Mouse (Mus musculus): ENCODE measurements at regions not wholly inside any gene's neighbourhood (a gene's known extent, or its start where the extent isn't known, plus 50 kb on each side); places are given as distances from the start of the nearest gene placed in this dataset.

- peaks cover 11% of the 10 kb centered on the region; the same call in 1 of the 2 replicates for H3K4me1 ChIP-seq (ENCODE audit: control insufficient read depth, insufficient read depth, insufficient read length, low read length)
- WGBS: 60% methylated on average over 5 of the region's 5 CpGs
- no peaks in the 10 kb centered on the region for H3K27me3 ChIP-seq (ENCODE audit: control insufficient read depth, insufficient read depth, low read length)
- H3K27ac ChIP-seq (ENCODE audit: insufficient read depth, low read depth, low read length): no peak overlapping the region
- no peak overlapping the region for H3K4me3 ChIP-seq (ENCODE audit: low read depth, low read length)
- no peaks in the 10 kb centered on the region for H3K36me3 ChIP-seq (ENCODE audit: control insufficient read depth, insufficient read depth, low read length)
- TF ChIP-seq POLR2A (IDR thresholded peaks at IDR 0.05; ENCODE audit: low read depth, low read length) (no peak), CTCF (IDR thresholded peaks at IDR 0.05; ENCODE audit: extremely low read depth, insufficient read length, insufficient replicate concordance, low read depth, low read length) (no peak)
Observed at GRCm38 (mm10) chr13:112078088-112078487, 210.2 kb upstream of the Ankrd55 start.

- H3K4me1 ChIP-seq (ENCODE audit: control insufficient read depth, insufficient read depth, insufficient read length, low read length): peaks cover 4% of the 10 kb centered on the region; the same call in 1 of the 2 replicates
- H3K27me3 ChIP-seq (ENCODE audit: control insufficient read depth, insufficient read depth, low read length): no peaks in the 10 kb centered on the region
- H3K4me3 ChIP-seq (ENCODE audit: low read depth, low read length): no peak overlapping the region
- 0 out of 2 replicates have a peak overlapping the region, but pooled peaks have one; percentile 9 for H3K27ac ChIP-seq (ENCODE audit: insufficient read depth, low read depth, low read length)
- 27% methylated on average over 3 of the region's 3 CpGs for WGBS
- no peaks in the 10 kb centered on the region for H3K36me3 ChIP-seq (ENCODE audit: control insufficient read depth, insufficient read depth, low read length)
- TF ChIP-seq POLR2A (IDR thresholded peaks at IDR 0.05; ENCODE audit: low read depth, low read length): no peak
- TF ChIP-seq CTCF (IDR thresholded peaks at IDR 0.05; ENCODE audit: extremely low read depth, insufficient read length, insufficient replicate concordance, low read depth, low read length): no peak
Observed at GRCm38 (mm10) chr13:112081935-112082334, 206.3 kb upstream of the Ankrd55 start.

GRCm38 (mm10) chr13:112084484-112085278 is 203.6 kb upstream of the Ankrd55 start:
- WGBS: 70% methylated on average over 15 of the region's 15 CpGs

GRCm38 (mm10) chr13:112088312-112088771 is 199.9 kb upstream of the Ankrd55 start:
- no peak overlapping the region for H3K4me3 ChIP-seq (ENCODE audit: low read depth, low read length)
- 49% methylated on average over 5 of the region's 5 CpGs for WGBS

More at GRCm38 (mm10) chr13:112084484-112085278, 203.6 kb upstream of the Ankrd55 start:
- peaks cover 4% of the 10 kb centered on the region; the same call in 1 of the 2 replicates for H3K4me1 ChIP-seq (ENCODE audit: control insufficient read depth, insufficient read depth, insufficient read length, low read length)
- H3K36me3 ChIP-seq (ENCODE audit: control insufficient read depth, insufficient read depth, low read length): no peaks in the 10 kb centered on the region
- TF ChIP-seq CTCF (IDR thresholded peaks at IDR 0.05; ENCODE audit: extremely low read depth, insufficient read length, insufficient replicate concordance, low read depth, low read length): no peak
- TF ChIP-seq POLR2A (IDR thresholded peaks at IDR 0.05; ENCODE audit: low read depth, low read length): no peak
- H3K27me3 ChIP-seq (ENCODE audit: control insufficient read depth, insufficient read depth, low read length): no peaks in the 10 kb centered on the region
- no peak overlapping the region for H3K27ac ChIP-seq (ENCODE audit: insufficient read depth, low read depth, low read length)
- H3K4me3 ChIP-seq (ENCODE audit: low read depth, low read length): no peak overlapping the region

GRCm38 (mm10) chr13:112090737-112091136 is 197.5 kb upstream of the Ankrd55 start:
- H3K27ac ChIP-seq (ENCODE audit: insufficient read depth, low read depth, low read length): no peak overlapping the region
- WGBS: 62% methylated on average over 8 of the region's 8 CpGs
- H3K4me1 ChIP-seq (ENCODE audit: control insufficient read depth, insufficient read depth, insufficient read length, low read length): no peaks in the 10 kb centered on the region; the same call in 1 of the 2 replicates
- no peak for TF ChIP-seq CTCF (IDR thresholded peaks at IDR 0.05; ENCODE audit: extremely low read depth, insufficient read length, insufficient replicate concordance, low read depth, low read length)
- no peak for TF ChIP-seq POLR2A (IDR thresholded peaks at IDR 0.05; ENCODE audit: low read depth, low read length)
- H3K4me3 ChIP-seq (ENCODE audit: low read depth, low read length): no peak overlapping the region
- no peaks in the 10 kb centered on the region for H3K27me3 ChIP-seq (ENCODE audit: control insufficient read depth, insufficient read depth, low read length)
- H3K36me3 ChIP-seq (ENCODE audit: control insufficient read depth, insufficient read depth, low read length): no peaks in the 10 kb centered on the region

More at GRCm38 (mm10) chr13:112088312-112088771, 199.9 kb upstream of the Ankrd55 start:
- no peaks in the 10 kb centered on the region for H3K36me3 ChIP-seq (ENCODE audit: control insufficient read depth, insufficient read depth, low read length)
- no peak overlapping the region for H3K27ac ChIP-seq (ENCODE audit: insufficient read depth, low read depth, low read length)
- TF ChIP-seq CTCF (IDR thresholded peaks at IDR 0.05; ENCODE audit: extremely low read depth, insufficient read length, insufficient replicate concordance, low read depth, low read length): no peak
- TF ChIP-seq POLR2A (IDR thresholded peaks at IDR 0.05; ENCODE audit: low read depth, low read length): no peak
- H3K4me1 ChIP-seq (ENCODE audit: control insufficient read depth, insufficient read depth, insufficient read length, low read length): no peaks in the 10 kb centered on the region; the same call in 1 of the 2 replicates
- no peaks in the 10 kb centered on the region for H3K27me3 ChIP-seq (ENCODE audit: control insufficient read depth, insufficient read depth, low read length)

GRCm38 (mm10) chr13:112095595-112096139 is 192.6 kb upstream of the Ankrd55 start:
- no peak for TF ChIP-seq POLR2A (IDR thresholded peaks at IDR 0.05; ENCODE audit: low read depth, low read length)
- TF ChIP-seq CTCF (IDR thresholded peaks at IDR 0.05; ENCODE audit: extremely low read depth, insufficient read length, insufficient replicate concordance, low read depth, low read length): no peak
- no peak overlapping the region for H3K4me3 ChIP-seq (ENCODE audit: low read depth, low read length)
- no peaks in the 10 kb centered on the region for H3K27me3 ChIP-seq (ENCODE audit: control insufficient read depth, insufficient read depth, low read length)
- H3K27ac ChIP-seq (ENCODE audit: insufficient read depth, low read depth, low read length): no peak overlapping the region
- peaks cover 2% of the 10 kb centered on the region; the same call in 1 of the 2 replicates for H3K4me1 ChIP-seq (ENCODE audit: control insufficient read depth, insufficient read depth, insufficient read length, low read length)
- WGBS: 87% methylated on average over 10 of the region's 10 CpGs
- H3K36me3 ChIP-seq (ENCODE audit: control insufficient read depth, insufficient read depth, low read length): no peaks in the 10 kb centered on the region

Data from small intestine, adult 2 months (tissue).